Mouse (Mus musculus) heart, postnatal 4 days (tissue): ENCODE measurements around the gene Cdk14. TPM values are rescaled to one million over a fixed set of nuclear protein-coding genes. Genes with fewer than 3 reads are reported as not detected.

Experiments used
- DNase-seq: peaks from one replicate; pipeline ENCODE4 v3.0.0; 2021
- total RNA-seq, 2 experiments: library from RNA; stranded (reverse); gene quantifications; 2 replicates each; pipeline ENCODE4 v1.2.3; 2021

Gene Cdk14
- total RNA-seq, 2 experiments from 2014 or later = 26.6 to 27.4 TPM

DNA sequence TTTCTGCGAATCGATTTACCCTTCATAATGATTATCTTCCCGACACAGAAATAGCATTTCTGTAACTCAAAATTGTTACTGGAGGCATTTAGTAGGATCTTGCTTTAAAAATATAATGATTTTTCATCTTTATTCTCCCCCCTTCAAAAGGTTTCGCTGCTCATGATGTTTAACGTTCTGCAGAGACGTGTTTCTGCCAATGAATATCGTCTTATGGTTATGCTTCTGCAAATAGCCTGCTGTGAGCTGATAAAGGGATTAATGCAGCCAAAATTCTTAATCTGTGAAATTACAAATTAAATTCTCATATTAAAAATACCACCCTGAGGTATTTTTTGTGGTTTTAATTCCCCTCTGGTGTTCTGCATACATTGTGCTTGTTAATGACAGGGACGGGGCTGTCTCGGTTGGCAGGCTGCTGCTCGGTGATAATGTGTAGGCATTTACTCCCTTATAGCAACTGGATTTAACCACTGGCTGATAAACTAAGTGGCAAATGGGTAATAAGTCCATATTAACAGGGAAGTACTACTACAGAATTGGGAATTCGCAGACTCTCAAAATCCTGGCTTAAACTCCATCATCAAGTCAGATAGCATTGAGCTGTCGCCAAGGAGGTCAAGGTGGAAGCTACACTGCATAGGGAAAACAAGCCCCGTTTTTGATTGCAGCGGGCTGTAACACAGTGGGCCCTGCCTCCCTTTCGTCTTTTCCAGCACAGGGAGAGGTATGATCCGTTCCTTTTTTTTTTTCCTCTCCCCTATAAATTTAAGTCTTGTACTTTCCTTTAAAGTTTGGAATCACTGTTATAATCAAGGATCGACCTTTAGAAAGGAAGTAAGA, 528.0 kb downstream of the Cdk14 start:
- no peak for DNase-seq

DNA sequence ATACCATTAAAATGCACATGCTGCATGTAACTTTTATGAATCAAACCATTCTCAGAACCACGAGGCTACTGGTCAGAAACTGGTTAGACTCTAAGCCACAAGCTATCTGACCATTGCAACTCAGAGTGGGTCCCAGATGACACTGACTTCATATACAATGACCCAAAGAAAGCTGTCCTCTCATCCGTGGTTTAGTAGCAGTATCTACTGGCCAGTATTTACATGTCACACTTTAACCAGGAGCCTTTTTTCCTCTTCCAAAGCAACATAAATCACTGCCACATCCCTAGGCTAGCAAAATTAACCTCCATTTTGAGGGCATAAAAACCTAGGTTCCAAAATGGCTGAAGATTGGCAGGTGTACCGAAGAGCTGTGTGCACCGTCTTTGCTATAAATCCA, 533.0 kb downstream of the Cdk14 start:
- no peak for DNase-seq

DNA sequence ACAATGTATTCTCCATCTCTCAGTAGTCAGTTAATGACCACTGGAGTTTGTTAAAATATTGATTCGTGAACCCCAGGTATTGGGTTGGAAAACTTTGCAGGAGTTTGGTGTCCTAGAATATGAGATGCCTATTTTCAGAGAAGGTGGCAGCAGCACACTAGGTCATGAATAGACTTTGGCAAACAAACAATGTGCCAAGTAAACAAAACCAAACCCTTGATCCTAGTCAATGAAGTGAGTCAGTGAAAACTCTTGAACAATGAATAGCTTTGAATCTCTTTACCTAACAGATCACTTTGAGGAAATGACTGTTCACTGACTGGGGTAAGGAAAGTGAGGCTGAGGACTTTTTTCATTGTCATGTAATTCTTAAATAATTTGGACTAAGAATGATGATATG, 537.3 kb downstream of the Cdk14 start:
- no peak for DNase-seq

DNA sequence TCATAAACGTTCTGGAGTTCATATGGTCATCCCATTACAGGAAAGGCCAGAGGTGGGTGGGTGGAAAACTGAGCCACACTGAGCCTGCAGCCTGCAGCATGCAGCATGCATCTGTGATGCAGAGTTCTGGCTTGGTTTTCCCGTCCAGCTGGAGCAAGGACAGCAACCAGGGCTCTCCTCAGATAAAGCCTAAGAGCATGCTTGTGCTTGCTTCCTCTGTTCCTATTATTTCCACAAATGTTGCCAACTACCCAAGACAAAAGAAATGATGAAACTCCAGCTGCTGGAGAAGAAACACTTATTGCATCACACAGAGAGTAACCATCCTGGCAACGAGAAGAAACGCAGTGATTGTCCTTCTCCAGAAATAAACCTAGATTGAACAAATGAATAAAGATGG, 539.8 kb downstream of the Cdk14 start:
- peak; percentile 17 for DNase-seq

DNA sequence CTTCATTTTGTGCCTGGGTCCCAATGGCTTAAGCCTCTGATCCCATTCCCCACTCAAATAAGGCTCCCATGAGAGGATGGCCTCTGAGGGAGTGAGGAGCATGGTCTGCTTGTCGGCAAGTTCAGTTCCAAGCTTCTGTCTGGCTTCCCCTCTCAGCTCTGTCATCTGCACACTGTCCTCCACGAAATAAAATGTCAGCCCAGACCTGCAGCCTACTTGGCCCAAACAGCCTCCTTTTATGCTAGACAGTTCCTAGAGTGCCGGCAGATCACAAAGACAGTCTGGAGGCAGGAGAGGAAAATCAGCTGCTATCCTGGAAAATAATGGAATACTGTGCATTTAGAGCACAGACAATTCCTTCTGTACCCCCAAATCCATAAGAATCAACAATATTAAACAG, 541.2 kb downstream of the Cdk14 start:
- DNase-seq = no peak

DNA sequence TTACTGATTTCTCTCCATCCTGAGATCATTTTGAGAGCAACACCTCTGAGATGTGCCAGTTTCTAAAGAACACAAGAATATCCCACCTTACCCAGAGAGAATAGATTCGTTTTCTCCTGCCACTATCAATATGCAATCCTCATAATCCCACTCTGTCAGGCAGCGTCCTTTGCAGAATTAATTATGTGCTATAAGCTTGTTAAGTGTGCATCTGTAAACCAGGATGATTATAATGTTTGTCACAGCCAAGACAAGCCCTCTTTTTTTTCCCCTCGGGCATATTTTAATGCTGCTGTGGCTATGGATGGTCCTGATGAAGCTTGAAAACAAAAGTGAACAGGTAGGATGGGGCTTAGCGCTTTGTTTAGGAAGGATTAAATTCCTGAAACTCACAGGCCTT, 542.5 kb downstream of the Cdk14 start:
- DNase-seq = no peak

DNA sequence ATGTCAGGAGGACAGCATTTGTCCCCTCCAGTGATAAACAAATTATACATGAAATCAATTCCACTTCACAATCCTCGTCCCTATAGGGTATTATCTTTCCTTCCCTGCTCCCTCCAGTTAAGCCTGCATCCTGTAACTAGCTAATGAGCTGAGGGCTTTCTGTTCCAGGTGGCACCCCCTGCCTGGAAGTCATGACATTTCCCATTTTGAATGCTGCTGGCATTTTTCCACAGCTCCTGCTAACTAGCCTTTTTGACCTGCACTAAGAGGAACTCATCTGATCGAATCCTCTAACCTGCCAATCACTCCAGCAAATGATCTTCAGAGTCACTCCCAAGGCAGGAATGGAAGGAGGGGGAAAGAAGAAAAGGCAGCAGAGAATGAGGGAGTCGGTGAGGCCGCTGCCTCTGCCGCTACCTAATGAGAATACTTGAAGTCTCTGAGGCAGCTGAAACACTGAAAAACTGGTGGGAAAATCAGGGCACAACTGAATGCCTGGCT, 542.9 kb downstream of the Cdk14 start:
- DNase-seq = no peak

DNA sequence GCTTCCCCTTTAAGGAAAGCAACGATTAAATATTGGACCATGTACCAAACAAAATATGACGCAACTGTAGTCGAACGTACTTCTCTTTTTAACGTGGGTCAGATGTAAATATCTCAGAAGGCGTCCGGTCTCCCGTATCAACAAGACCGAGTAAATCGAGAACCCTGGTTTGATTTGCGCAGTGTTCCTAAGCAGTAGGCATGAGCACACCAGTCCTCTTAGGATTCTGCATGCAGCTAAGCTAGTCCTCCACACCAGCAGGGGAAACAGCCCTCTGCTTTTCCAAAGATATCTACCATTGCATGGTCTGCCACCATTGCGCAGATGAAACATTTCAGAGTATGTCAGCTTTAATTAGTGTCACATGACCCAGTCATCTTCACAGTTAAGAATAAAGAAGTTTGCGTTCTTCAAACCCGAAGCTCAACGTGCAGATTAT, 543.4 kb downstream of the Cdk14 start:
- no peak for DNase-seq

DNA sequence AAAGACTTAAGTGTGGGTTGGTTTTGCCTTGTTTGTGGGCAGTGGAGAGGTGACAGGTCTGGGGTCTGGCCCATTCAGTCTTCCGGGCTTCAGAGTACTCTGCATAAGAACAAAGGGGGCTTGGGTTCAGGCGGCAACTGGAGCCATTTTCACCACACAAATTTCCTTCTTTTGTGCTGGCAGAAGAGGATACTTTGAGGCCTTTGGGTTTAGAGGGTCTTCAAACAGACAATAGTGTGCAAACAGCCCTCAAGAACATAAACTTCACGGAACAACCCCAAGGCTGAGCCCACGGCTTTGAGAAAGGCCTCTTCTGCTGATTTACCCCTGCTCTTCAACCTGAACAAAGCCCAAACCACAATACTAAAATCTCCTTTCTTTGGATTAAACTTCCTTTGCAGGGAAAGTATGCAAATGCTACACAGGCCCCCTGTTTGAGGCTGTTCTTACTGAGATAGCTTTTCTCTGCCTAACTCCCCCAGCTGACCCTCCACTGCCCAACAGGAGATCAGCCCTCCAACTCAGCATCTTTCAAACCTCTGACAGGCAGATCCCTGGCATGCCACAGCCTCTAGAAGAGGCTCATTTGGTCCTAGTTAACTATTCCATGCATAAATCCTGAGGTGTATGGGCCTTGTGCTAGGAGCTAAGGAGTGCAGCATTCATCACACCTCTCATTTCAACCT, 549.9 kb downstream of the Cdk14 start:
- no peak for DNase-seq

DNA sequence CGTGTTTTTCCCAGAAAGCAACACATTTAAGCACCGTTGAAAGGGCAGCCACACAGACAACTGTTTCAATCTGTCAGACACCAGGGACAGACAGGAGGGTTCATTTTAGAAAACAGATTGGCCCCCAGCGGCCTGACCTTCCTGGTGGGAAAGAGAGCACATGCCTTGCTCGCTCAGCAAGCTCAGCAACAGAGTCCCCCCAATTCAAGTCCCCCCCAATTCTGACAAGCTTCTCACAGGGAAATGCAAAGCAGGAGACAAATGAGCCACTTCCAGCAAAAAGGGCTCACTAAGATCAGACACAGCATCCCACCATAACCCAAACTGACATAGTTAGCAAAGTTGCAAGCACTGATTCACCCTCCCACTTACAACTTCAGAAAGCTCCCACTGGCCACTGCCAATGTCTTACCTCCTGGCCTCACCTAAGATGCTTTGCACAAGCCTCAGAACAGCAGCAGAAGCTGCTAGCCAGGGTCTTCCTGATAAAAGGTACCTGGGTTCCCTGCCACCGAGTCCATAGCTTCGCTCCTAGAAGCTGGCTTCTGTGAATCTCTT, 551.5 kb downstream of the Cdk14 start:
- DNase-seq = no peak

DNA sequence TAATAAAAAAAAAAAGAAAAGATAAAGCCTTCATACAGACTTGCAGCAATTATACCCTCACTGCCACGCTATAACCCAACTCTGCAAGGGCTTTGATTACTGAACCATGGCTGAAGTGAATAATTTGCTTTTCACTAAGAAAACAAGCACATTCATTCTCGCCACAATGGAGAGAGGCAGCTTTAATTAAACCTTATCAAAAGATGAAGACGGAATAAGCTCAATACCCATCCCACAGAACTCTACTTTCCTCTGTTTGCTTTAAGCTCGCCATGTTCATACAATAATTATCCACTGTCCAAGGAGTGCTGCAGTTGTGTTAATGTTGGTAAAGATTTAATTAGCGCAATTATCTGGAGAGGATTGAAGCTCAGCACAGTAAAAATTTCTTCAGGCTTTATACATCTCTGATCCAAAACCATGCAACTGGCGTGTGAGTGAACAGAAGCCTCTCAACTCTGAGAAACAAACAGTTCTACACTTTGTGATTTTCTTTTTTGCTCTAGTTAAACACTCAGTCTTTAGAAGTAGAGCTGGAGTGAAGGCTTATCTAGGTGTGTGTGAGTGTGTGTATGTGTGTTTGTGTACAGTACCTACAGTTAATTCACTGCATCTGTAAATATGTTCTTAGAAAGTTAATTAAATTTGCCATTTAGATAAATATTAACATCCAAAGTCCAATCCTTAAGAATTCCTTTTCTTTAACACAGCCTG, 552.1 kb downstream of the Cdk14 start:
- DNase-seq = no peak

DNA sequence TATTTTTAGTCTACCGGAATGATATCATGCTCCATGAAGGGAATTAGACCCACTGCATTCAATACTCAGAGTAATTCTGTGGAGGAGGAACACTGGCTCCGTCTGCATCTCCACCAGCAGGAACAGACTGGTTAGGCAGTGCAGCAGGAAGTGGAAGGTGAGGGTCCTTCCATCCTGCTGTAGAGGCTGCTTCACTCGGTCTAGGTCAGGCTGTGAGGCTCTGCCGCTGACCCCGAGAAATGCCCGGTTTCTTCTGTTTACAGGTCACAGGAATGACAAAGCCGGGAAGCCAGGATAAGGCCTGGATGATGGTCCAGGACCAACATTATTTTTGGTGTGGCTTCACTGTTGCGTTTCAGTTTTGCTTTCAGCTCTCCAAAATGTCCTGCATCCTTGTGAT, 553.2 kb downstream of the Cdk14 start:
- no peak for DNase-seq

DNA sequence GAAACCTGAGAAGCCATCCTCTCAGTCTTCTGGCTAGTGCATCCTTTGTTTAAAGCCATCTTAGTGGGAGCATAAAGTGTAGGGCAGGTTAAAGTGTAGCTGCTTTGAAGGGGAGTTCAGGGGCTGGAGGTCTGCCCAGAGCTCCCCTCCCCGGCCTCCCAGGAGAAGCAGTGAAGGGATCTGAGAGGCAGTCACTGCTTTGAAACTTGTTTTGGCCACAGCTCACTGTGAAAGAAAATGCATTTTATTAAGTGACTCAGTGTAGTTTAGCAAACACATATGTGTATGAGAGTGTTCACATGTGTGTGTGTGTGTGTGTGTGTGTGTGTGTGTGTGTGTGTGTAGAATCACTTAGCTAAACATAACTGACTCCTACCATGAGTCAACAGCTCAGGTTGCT, 554.0 kb downstream of the Cdk14 start:
- no peak for DNase-seq

DNA sequence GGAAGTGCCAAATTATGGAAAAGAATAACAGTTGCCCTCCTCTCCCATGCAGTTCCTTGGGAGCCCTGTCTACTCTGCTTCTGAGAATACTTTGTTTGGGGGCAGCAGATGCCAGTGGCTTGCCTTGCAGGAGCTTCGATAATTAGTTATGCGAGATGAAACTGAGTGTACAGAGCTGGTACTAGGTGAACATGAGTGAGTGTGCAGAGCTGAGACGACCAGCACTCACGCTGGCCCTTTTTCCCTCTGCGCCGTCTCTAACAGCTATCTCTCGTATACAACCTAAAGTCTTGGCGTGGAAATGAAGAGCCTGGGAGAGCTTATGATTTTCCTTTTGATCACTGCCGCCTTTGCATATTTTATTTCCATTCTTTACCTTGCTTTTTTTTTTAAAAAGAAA, 558.5 kb downstream of the Cdk14 start:
- no peak for DNase-seq

DNA sequence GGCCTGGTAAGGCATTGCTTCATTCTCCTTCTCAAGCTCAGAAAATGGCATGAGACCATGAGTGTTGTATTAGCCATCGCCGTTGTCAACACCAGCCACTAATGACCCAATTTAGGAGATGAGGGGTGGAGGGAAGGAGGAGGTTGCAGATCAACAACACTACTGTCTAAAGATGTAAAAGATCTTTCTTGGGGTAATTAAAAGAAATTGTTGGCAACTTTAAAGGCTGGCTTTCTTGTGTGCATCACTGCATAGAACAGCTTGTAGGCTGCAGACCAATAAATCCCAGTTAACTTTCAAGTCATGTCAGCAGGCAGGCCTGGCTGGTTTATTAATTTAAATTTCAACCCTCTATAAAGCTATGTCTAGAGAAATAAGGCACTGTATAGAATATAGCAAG, 559.0 kb downstream of the Cdk14 start:
- no peak for DNase-seq

DNA sequence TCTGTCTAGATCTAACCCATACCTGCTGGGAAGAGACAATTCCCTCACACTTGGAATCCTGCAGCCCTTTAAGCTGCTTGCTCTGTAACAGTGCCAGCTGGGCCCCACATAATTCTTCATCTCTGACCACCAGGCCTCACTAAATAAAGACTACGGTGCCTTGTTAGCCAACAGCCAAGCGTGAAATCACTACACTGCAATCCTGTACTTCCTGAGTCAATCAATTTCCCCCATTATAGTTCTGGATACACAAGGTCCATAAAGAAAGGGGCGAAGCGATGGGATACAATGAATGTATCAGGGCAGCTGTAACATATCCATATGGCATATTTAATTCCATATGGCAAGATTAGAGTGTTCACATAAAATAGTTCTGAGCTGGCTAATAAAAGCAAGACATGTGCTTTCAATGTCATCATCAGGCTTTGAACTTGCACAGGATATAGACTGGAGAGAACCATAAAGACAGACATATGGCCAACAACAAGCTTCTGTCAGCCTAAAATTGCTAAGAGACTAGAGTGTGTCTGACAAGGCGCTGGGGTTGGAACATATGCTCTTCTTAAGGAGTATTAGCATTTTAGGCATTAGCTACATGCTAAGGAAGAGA, 562.0 kb downstream of the Cdk14 start:
- no peak for DNase-seq

DNA sequence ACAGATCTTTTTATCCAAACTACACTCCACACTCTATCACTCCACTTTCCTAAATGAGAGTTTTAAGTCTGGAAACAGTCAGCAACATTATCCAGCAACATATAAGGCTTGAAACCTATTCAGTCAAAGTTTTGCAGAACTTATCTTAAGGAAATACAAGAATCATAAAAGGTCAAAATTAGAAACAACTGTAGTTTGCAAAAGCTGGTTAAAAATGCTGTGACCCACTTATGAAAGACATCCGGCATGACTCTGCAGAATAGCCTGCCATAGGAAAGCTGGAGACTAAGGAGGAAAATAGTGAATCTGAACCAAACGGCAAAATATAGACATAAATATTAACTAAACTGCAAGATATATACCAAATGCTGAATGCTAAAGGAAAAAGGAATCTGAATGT, 566.6 kb downstream of the Cdk14 start:
- DNase-seq = no peak

DNA sequence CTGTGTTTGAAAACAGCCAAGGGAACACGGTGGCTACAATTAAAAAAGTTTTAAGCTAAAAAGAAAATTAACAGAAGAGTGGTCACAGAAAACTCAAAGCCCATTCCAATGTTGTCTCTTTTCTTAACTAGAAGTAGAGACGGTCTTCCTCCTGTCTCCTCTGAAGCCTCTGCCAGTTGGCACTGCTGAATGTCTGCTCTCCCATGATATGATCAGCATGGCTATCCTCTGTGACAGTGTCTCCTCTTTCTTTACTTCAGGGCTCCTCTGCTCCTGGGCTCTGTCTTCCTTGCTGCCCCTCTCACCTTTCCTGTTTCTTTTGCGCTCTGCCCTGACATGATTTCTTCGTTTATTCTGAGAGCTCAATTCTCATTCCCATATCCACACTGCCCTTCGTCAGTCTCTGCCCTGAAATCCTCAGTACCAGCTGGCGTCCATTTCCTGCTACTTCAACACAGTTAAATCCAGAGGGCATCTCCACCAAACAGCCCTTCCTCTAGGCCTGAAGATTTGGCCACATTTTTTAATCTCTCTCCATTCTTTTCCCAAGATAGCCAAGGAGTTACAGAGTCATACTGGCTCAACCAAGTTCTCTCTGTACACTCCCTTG, 567.3 kb downstream of the Cdk14 start:
- no peak for DNase-seq

DNA sequence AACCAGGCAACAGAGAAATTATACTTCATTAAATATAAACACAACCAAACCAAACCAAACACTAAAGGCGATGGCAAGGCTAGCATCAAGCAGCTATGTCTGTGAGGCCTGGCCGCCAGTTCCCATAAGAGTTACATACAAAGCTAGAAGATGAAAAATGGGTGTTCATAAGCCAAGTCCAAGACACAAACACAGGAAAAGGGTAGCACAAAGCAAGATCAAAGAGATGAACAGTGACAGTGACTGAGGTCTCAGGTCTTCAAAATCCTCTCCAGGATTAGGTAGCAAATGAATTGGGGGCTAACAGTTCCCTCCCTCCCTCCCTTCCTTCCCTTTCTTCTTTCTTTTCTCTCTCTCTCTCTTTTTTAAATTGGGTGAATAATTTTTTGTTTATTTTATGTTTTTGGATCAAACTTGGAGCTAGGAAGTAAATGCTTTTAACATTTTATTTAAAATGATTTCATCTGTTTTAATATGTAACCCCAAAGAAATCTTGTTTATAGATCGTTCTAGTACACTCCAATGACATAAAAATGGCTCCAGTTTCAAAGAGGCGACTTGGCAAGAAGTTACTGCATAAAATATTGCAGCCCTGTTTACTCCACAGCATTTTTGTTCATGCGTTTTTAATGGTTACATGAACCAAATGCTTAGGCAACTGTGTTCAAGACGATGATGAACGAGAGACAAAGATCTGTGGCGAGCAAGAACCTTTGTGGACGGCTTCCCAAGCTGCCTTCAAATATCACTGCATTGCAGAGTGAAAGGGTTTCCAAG, 568.0 kb downstream of the Cdk14 start:
- no peak for DNase-seq

DNA sequence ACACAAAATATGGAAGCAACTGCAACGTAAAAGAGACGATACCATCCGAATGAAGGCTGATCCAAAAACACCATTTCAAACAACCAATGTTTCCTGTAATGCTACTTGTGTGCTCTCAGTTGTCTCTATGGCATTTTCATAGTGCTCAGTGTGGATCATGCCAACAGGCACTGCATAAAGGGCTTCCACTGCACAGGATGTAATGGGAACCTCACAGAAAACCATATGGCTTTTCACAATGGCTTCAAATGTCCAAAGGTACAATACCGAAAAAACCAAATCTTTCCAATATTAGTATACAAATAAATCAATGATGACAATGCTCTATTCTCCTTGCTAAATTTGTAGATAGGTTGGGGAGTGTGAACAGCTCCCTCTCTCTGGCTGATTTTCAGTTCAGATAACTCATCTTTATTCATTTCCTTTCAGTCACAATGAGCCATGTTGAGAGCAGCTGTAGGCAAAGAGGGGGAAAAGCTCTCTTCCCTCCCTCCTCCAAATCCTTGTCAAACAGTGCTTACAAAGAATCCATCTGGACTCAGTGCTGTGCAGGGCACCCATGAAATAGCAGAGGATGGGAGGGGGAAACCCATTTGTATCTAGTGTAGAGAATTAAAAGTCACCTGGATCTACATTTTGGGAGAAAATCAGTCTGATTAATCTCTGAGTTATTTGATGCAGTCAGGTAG, 568.7 kb downstream of the Cdk14 start:
- DNase-seq = no peak
